Mouse (Mus musculus): ENCODE data around the gene Crtac1.

DNA sequence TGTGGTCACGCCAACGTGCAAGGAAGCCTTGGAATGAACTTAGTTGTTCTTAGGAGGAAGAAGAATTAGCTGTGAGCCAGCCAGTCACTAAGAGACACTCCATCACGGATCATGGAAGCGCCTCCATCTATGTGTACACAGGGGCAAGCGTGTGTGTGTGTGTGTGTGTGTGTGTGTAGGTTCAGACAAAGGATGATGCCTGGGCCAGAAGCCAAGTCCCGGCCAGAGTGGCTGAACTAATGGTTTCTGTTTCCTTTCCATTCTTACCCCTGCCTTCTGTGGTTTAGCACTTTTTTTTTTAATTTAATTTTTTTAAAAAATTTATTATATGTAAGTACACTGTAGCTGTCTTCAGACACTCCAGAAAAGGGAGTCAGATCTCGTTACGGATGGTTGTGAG, 171.1 kb downstream of the Crtac1 start:
- TF ChIP-seq POLR2AphosphoS2 (IDR thresholded peaks at IDR 0.05; ENCODE audit: low read length) = no peak
- no peak for TF ChIP-seq EP300 (IDR thresholded peaks at IDR 0.05; ENCODE audit: low read depth in 1 of 2, low read length in 2 of 2)
- TF ChIP-seq ELF1 (IDR thresholded peaks at IDR 0.05; ENCODE audit: low read depth, low read length) = no peak
- TF ChIP-seq POLR2A (IDR thresholded peaks at IDR 0.05; ENCODE audit: control insufficient read depth in 1 of 2, insufficient read depth in 1 of 2, low read depth in 1 of 2, low read length in 2 of 2, poor library complexity in 1 of 2) = no peak
- TF ChIP-seq MEF2A (IDR thresholded peaks at IDR 0.05; ENCODE audit: extremely low read depth, insufficient replicate concordance, low read depth, low read length, poor library complexity, severe bottlenecking) = no peak
- TF ChIP-seq MAX (IDR thresholded peaks at IDR 0.05; ENCODE audit: low read length) = no peak
- no peak for TF ChIP-seq BHLHE40 (IDR thresholded peaks at IDR 0.05; ENCODE audit: borderline replicate concordance, low read depth, low read length)
- TF ChIP-seq MAZ (IDR thresholded peaks at IDR 0.05; ENCODE audit: low read depth, low read length) = no peak
- TF ChIP-seq SIN3A (IDR thresholded peaks at IDR 0.05; ENCODE audit: low read length) = no peak
- TF ChIP-seq HCFC1 (IDR thresholded peaks at IDR 0.05; ENCODE audit: low read depth, low read length) = no peak
- no peak for TF ChIP-seq TCF12 (IDR thresholded peaks at IDR 0.05; ENCODE audit: low read depth, low read length)

Data from MEL (cell line).